Mouse (Mus musculus): Measurements from ENCODE around the gene Borcs7. TPM values are rescaled to one million over a fixed set of nuclear protein-coding genes. Genes with fewer than 3 reads are reported as not detected.

Borcs7 gene
- polyA plus RNA-seq, 1 experiment = 13.0 TPM

DNA sequence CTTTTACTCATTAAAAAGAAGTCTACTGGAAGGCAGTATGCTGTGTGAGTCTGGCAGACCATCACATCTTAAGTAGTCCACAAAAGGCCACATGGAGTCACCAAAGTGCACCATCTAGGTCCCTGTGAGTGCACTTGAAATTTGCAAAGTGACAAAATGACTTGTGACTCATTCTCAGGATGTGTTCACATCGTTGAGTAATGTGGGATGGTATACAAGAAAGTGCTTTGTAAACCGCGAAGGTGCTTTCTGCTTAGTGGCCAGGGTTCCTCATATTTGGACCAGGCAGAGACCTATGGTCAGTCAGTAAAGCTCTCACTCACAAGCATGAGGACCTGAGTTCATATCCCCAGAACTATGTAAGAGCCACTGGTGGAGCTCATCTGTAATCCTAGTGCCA lies 58.1 kb downstream of the Borcs7 start:
- Histone ChIP-seq H3K27ac (ENCODE audit: insufficient read depth, low read length) (no peak overlapping the region), H3K4me3 (ENCODE audit: insufficient read depth, low read length) (no peak overlapping the region), H3K4me1 (ENCODE audit: control insufficient read depth, insufficient read depth, low read length) (no peaks in the 10 kb centered on the region)
- no peak for TF ChIP-seq POLR2A (IDR thresholded peaks at IDR 0.05; ENCODE audit: low read depth, low read length)
- TF ChIP-seq CTCF (IDR thresholded peaks at IDR 0.05; ENCODE audit: borderline replicate concordance, insufficient read depth, low read length) = no peak

DNA sequence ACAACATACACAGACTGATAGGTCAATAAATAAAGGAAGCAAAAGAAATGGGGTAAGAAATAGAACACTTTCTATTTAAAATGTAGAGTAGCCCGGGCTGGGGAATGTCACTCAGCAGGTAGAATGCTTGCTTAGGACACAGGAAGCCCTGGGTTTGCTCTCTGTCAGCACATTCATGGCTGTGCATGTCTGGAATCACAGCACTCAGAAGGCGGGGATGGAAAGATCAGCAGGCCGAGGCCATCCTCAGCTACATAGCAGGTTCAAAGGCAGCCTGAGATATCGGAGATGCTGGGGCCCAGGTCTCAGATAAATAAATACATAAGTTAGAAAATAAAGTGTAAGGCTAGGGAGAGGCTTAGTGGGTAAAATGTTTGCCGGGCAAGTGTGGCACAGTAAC lies 62.5 kb downstream of the Borcs7 start:
- Histone ChIP-seq H3K4me1 (ENCODE audit: control insufficient read depth, insufficient read depth, low read length) (no peaks in the 10 kb centered on the region), H3K4me3 (ENCODE audit: insufficient read depth, low read length) (no peak overlapping the region), H3K27ac (ENCODE audit: insufficient read depth, low read length) (no peak overlapping the region)
- TF ChIP-seq POLR2A (IDR thresholded peaks at IDR 0.05; ENCODE audit: low read depth, low read length) (no peak), CTCF (IDR thresholded peaks at IDR 0.05; ENCODE audit: borderline replicate concordance, insufficient read depth, low read length) (no peak)

Other genes with a start within 250 kb of the Borcs7 start
- 22.1 and 25.9 TPM in 2 replicates for gene Trim8, start 188.2 kb upstream of the Borcs7 start, polyA plus RNA-seq (2011; ENCODE audit: insufficient read length, low read depth, missing spikeins)
- gene Arl3, start 116.7 kb upstream of the Borcs7 start, polyA plus RNA-seq (2011; ENCODE audit: insufficient read length, low read depth, missing spikeins) = 83.5 and 94.6 TPM in 2 replicates
- gene Sfxn2, start 116.5 kb upstream of the Borcs7 start, polyA plus RNA-seq (2011; ENCODE audit: insufficient read length, low read depth, missing spikeins) = 7.6 and 8.6 TPM in 2 replicates
- 50.6 and 52.9 TPM in 2 replicates for gene Wbp1l, start 90.8 kb upstream of the Borcs7 start, polyA plus RNA-seq (2011; ENCODE audit: insufficient read length, low read depth, missing spikeins)
- gene Cyp17a1, start 16.7 kb upstream of the Borcs7 start, polyA plus RNA-seq (2011; ENCODE audit: insufficient read length, low read depth, missing spikeins) = not detected in 2 replicates
- 5.6 and 10.3 TPM in 2 replicates for gene As3mt, start 17.6 kb downstream of the Borcs7 start, polyA plus RNA-seq (2011; ENCODE audit: insufficient read length, low read depth, missing spikeins)
- gene Cnnm2, start 71.7 kb downstream of the Borcs7 start, polyA plus RNA-seq (2011; ENCODE audit: insufficient read length, low read depth, missing spikeins) = 9.3 and 9.8 TPM in 2 replicates

Data from embryonic fibroblast, embryonic 13.5 days (primary cell).